Mouse (Mus musculus) cerebellum, postnatal 25 days (tissue): ENCODE measurements around the gene Nectin2.

Experiments used
- DNase-seq, 2 experiments: peaks; one replicate each; pipeline ENCODE4 v3.0.0; 2021; ENCODE audit warnings: mixed read lengths in 2 of 2

Gene Nectin2

GRCm38 (mm10) chr7:19685374-19685773, 64.9 kb downstream of the Nectin2 start:
- no peak for DNase-seq

- DNase-seq = no peak
Measured at GRCm38 (mm10) chr7:19683771-19684201, 66.5 kb downstream of the Nectin2 start.

GRCm38 (mm10) chr7:19682979-19683378, 67.3 kb downstream of the Nectin2 start:
- no peak for DNase-seq

- no peak for DNase-seq
Measured at GRCm38 (mm10) chr7:19681202-19681694, 69.0 kb downstream of the Nectin2 start, which contains the start of the genes Gm44805 and Apoc4. Gm44805 (minus strand) TSS chr7:19681423. Apoc4 (minus strand) TSS chr7:19681479.

- no peak for DNase-seq
Measured at GRCm38 (mm10) chr7:19680702-19681101, 69.6 kb downstream of the Nectin2 start.

DNA sequence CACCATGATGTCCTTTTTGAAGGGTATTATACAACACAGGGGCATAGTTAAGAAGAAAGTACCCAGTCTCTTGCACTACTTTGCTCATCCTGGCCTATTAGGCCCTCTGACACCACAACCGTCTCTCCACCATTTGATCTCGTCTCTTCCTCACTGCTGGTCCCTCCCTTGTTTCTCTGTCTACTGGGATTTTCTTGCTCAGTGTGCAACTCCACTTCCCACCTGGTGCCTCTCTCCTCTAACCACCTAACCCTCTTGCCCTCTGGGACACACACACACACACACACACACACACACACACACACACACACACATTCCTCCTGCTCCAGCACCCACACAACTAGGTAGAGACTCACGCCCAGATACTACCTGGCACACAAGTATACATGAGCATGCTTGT, 71.4 kb downstream of the Nectin2 start:
- no peak for DNase-seq

DNA sequence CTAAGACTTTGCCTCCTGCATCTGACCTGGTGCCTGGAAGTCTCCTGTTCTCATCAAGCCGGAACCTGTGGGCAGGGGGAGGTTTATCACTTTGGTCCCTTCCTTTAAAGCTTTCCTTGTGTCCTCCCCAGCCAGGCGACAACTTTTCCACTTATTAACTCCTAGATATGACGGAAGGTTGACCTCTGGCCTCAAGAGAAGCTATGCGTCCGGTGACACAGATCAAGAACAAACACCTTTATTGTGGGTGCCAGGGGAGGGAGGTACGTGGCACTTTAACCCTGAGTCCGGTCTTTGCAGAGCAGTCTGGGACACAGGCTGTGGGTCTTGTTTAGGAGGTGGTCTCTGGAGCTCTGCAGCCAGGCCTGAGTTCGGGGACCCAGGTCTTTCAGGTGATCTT, 72.4 kb downstream of the Nectin2 start, which contains the start of gene Apoc2:
Gene Apoc2, minus strand, starts transcription at position 70 of the 400 bp plus-strand sequence.
- DNase-seq = no peak

DNA sequence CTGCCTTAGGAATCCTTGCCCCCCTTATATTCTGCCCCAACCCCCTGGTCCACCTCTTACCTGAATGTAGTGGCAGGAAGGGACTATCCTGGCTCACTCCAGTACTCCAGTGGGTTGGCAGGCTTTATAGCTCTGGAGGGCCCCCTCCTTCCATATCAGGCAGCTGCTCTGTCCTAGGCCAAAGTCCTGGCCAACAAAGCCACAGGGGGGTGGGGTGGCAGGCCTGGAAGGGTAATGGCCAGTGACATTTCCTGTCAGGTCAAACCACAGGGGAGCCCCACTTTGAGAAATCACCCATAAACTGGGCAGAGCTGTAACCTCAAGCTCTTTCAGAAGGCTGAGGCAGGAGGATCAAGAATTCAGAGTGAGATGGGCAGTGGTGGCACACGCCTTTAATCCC, 73.6 kb downstream of the Nectin2 start:
- no peak for DNase-seq

DNA sequence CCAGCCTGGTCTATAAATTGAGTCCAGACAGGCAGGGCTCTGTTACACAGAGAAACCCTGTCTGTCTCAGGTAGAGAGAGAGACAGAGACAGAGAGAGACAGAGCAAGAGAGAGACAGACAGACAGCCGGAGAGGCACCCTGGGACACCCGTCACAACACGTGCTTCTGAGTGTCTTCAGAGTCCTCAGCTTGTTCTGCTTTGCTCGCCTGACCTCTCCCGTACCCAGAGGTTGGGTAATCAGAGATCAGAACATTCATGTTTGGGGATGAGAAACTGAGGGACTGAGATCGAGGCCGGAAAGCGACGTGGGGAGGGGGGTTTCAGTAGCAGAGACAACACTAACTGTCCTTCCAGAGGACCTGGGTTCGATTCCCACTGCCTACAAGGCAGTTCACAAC, 74.5 kb downstream of the Nectin2 start:
- no peak for DNase-seq

- peak in 1 of 2 experiments; percentile 8 for DNase-seq
Measured at GRCm38 (mm10) chr7:19673083-19673699, 77.1 kb downstream of the Nectin2 start.

DNA sequence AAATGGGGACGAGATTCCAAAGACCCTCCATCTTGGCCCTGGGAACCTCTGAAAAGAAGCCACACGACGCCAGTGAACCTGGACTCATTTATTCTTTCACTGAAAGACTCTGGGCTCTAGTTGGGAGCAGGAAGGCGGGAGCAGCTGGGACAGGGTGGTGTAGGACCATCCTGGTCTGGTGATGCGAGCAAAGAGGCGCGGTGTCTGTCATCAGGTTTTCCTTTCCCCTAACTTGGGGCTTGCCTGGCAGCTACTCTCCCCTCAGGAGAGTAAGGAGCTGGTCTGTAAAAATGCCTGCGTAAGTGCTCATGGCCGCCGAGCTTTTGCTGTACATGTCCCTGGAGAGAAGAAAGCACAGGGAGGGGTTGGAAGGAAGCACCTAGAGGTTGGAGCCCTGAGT, 78.8 kb downstream of the Nectin2 start:
- DNase-seq = no peak

DNA sequence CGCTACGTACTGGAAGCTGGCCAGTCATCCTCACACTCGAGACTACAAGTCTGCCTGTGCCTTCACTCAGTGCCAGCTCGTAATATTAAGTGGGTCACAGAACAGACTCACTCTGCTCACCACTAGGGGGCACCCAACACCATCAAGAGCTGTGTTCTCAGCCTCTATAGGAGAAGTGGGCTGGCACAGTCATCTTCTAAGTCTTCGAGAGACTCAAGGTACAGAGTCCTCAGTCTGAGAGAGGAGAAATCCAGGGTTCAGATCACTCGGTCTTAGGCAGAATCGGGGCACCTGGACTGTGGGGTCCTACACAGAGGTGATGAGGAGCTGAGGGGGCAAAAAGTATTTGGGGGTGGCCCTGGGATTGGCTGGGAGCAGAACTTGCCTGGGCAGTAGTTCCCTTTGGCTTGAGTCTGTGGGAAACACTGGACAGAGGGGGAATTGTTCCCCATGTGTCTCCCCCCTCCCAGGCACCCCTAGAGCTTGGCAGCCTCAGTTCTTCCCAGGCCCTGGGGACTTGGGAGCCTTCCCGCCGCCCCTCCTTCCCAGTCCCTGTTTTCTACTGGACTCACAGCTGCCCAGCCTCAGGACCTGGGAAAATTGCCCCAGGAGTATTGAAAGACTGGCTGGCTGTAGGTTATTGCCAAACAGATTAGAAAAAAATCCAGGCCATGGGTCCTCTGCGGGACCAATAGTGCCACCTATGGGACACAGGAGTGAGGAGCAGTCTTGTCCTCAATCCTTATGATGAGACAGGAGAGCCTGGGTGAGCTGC, 81.1 kb downstream of the Nectin2 start:
- DNase-seq = peak; percentile 89 to 96

DNA sequence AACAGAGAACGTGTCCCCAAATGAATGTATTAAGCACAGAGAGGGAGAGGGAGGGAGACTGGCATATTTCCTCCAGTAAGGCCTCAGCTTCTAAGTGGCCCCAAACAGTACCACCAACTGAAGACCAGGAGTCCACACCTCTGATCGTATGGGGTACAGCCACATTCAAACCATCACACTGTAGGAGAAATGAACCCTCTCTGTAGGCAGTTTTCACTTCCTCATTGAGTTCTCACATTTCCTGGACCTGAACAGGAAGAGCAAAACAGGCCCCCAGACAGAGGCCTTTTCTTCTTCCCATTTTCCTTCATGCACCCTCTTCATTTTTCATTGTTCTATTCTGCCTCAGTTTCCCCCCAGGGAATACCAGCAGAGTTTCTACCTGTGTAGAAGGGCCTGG, 82.8 kb downstream of the Nectin2 start:
- DNase-seq = no peak

DNA sequence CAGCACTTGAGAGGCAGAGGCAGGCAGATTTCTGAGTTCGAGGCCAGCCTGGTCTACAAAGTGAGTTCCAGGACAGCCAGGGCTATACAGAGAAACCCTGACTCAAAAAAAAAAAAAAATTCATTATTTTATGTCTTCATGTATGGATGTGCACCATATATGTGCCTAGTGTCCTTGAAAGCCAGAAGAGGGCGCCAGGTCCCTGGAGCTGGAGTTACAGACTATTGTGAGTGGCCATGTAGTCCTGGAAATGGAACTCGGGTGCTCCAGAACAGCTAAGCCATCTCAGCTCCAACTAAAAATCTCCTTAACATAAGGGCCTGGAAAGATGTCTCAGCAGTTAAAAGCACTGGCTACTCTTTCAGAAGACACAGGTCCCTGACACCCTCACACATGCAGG, 83.5 kb downstream of the Nectin2 start:
- DNase-seq = no peak
